Mouse (Mus musculus): ENCODE measurements around the gene Kif6.

DNA sequence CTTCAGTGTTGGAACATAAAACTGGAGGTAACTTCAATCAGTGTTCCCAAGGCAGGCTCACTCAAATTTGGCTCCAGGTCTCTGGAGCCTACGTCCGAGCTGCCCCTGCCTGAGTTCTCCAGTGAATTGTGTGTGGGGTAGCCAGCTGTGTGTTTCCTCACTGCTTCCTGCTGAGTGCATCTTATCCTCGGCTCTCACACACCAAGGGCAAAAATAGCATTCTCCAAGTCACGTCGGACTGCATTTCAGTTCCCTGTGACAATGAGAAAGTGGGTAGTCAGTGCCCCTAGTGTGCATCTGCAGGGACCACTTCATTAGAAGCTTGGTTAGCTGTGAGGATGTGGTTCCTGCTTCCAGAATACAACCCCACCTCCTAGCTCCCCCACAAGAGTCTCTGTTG lies 222.5 kb downstream of the Kif6 start:
- no peak for TF ChIP-seq POLR2A (IDR thresholded peaks at IDR 0.05; ENCODE audit: low read depth, low read length)
- no peak for TF ChIP-seq CTCF (IDR thresholded peaks at IDR 0.05; ENCODE audit: extremely low read depth, insufficient read length, insufficient replicate concordance, low read depth, low read length)
